Mouse (Mus musculus) ovary, postnatal 14 days (tissue): ENCODE results near the gene a.
"Not testable (repeated sequence)": the region's sequence is repeated elsewhere in the genome, so short reads cannot be mapped to it uniquely, and the experiment has no call there.

Experiments
- DNase-seq: peaks from one replicate; pipeline ENCODE4 v3.0.0; 2022; ENCODE audit warnings: low spot score

Gene a

GRCm38 (mm10) chr2:154836537-154836936 lies 45.3 kb downstream of the a start:
- no peak for DNase-seq

GRCm38 (mm10) chr2:154848086-154848485 lies 56.9 kb downstream of the a start:
- DNase-seq: no peak

- peak; percentile 18 for DNase-seq
These were observed 64.2 kb downstream of the a start for GRCm38 (mm10) chr2:154855383-154855782.

- DNase-seq: no peak
These were observed 72.5 kb downstream of the a start for GRCm38 (mm10) chr2:154863672-154864071.

- DNase-seq: no peak
These were observed 74.5 kb downstream of the a start for GRCm38 (mm10) chr2:154865696-154866095.

GRCm38 (mm10) chr2:154868106-154868505 lies 76.9 kb downstream of the a start:
- DNase-seq: no peak

GRCm38 (mm10) chr2:154869954-154870641 lies 78.9 kb downstream of the a start:
- DNase-seq: no peak

- DNase-seq: no peak
These were observed 85.4 kb downstream of the a start for GRCm38 (mm10) chr2:154876621-154877020.

- no peak for DNase-seq
These were observed 100.4 kb downstream of the a start for GRCm38 (mm10) chr2:154891585-154891984.

- DNase-seq: peak; percentile 92
These were observed 101.2 kb downstream of the a start, which contains the start of gene Eif2s2 for GRCm38 (mm10) chr2:154892201-154893044. Eif2s2 (minus strand) TSS chr2:154892935.

GRCm38 (mm10) chr2:154893045-154893385 lies 101.8 kb downstream of the a start:
- no peak for DNase-seq

- no peak for DNase-seq
These were observed 102.3 kb downstream of the a start for GRCm38 (mm10) chr2:154893548-154893947.

- not testable (repeated sequence) for DNase-seq
These were observed 107.8 kb downstream of the a start for GRCm38 (mm10) chr2:154899004-154899403.

GRCm38 (mm10) chr2:154899412-154899811 lies 108.2 kb downstream of the a start:
- not testable (repeated sequence) for DNase-seq

GRCm38 (mm10) chr2:154902111-154902510 lies 110.9 kb downstream of the a start:
- DNase-seq: no peak

GRCm38 (mm10) chr2:154905796-154906195 lies 114.6 kb downstream of the a start:
- DNase-seq: no peak

- DNase-seq: not testable (repeated sequence)
These were observed 117.0 kb downstream of the a start for GRCm38 (mm10) chr2:154908223-154908622.

GRCm38 (mm10) chr2:154909789-154910188 lies 118.6 kb downstream of the a start:
- no peak for DNase-seq

GRCm38 (mm10) chr2:154915922-154916541 lies 124.8 kb downstream of the a start:
- DNase-seq: no peak

GRCm38 (mm10) chr2:154916547-154916946 lies 125.3 kb downstream of the a start:
- no peak for DNase-seq

GRCm38 (mm10) chr2:154917866-154918641 lies 126.9 kb downstream of the a start:
- no peak for DNase-seq

GRCm38 (mm10) chr2:154920896-154921295 lies 129.7 kb downstream of the a start:
- DNase-seq: no peak
